Mouse (Mus musculus) MEL (cell line): Measurements from ENCODE around the gene BC048679.

Experiments used
- CTCF ChIP-seq, 3 experiments: IDR thresholded peaks in 2 of 3; conservative IDR thresholded peaks in 1 of 3; 2 replicates each; pipeline ENCODE4 v1.5.1; 2011 to 2012; ENCODE audit warnings: low read length in 3 of 3, low read depth in 2 of 3, mild to moderate bottlenecking in 2 of 3, improper control_type of control experiment in 1 of 3, inconsistent platforms in 1 of 3, mixed read lengths in 1 of 3, moderate library complexity in 1 of 3; ENCODE audit not compliant: control insufficient read depth in 1 of 3, insufficient read depth in 1 of 3, poor library complexity in 1 of 3, severe bottlenecking in 1 of 3
- GATA1 ChIP-seq: IDR thresholded peaks from 2 replicates; pipeline ENCODE4 v1.6.1; 2011; ENCODE audit warnings: low read depth, low read length, improper control_type of control experiment
- MYC ChIP-seq: IDR thresholded peaks from 2 replicates; pipeline ENCODE4 v1.6.1; 2011; ENCODE audit warnings: low read depth, mild to moderate bottlenecking, low read length, improper control_type of control experiment, moderate library complexity
- NRF1 ChIP-seq: IDR thresholded peaks from 2 replicates; pipeline ENCODE4 v1.6.1; 2014; ENCODE audit warnings: low read depth, mild to moderate bottlenecking, inconsistent platforms, low read length, improper control_type of control experiment, moderate library complexity; ENCODE audit not compliant: poor library complexity, insufficient read depth, severe bottlenecking
- POLR2AphosphoS5 ChIP-seq: IDR thresholded peaks from 2 replicates; pipeline ENCODE4 v1.6.1; 2012; ENCODE audit warnings: low read depth, borderline replicate concordance, mild to moderate bottlenecking, inconsistent platforms, low read length, moderate library complexity, mixed read lengths

- TF ChIP-seq MYC: no peak
- TF ChIP-seq CTCF (IDR thresholded peaks at IDR 0.05 in 2 of 3, conservative IDR thresholded peaks at IDR 0.05 in 1 of 3; ENCODE audit: control insufficient read depth in 1 of 3, insufficient read depth in 1 of 3, low read depth in 2 of 3, low read length in 3 of 3, poor library complexity in 1 of 3, severe bottlenecking in 1 of 3): no peak
- no peak for TF ChIP-seq GATA1
- no peak for TF ChIP-seq POLR2AphosphoS5
- TF ChIP-seq NRF1: no peak
Observed at GRCm38 (mm10) chr7:81542934-81543333, 44.9 kb upstream of the BC048679 start.
